Mouse (Mus musculus) ovary, adult 10 weeks (tissue): Measurements from ENCODE around the gene Setd3. TPM values are rescaled to one million over a fixed set of nuclear protein-coding genes. Genes with fewer than 3 reads are reported as not detected.

Experiments
- polyA plus RNA-seq: library from polyadenylated mRNA; stranded (reverse); fragments of 350-450 nt; fragmentation: Illumina TruSeq; extraction: RNeasy Lipid Tissue Mini Kit (QIAGEN cat#74804); gene quantifications from one replicate; pipeline ENCODE4 v1.2.3, GENCODE M21; 2014

Gene Setd3
- polyA plus RNA-seq = 123 TPM

GRCm38 (mm10) chr12:108179246-108179320 is at the start of gene Setd3:
Setd3 (minus strand) TSS chr12:108179314.

GRCm38 (mm10) chr12:108179321-108180266 is 480 bp upstream of the Setd3 start, which contains the start of gene Ccnk:
Ccnk (plus strand) TSS chr12:108179579.

Other genes with a start within 250 kb of the Setd3 start
- 0.46 TPM for gene Bcl11b, start 175.7 kb downstream of the Setd3 start, polyA plus RNA-seq
- gene Ccnk, start 265 bp upstream of the Setd3 start, polyA plus RNA-seq = 40.2 TPM
- 0.80 TPM for gene Ccdc85c, start 96.1 kb upstream of the Setd3 start, polyA plus RNA-seq
- 0.14 TPM for gene Hhipl1, start 127.0 kb upstream of the Setd3 start, polyA plus RNA-seq
- gene Cyp46a1, start 155.1 kb upstream of the Setd3 start, polyA plus RNA-seq = not detected
- 33.8 TPM for gene Eml1, start 191.6 kb upstream of the Setd3 start, polyA plus RNA-seq